Mouse (Mus musculus) megakaryocyte, embryonic 14.5 days (primary cell): ENCODE results near the gene Ctc1.

ENCODE experiments used
- FLI1 ChIP-seq: IDR thresholded peaks from 2 replicates; pipeline ENCODE4 v1.6.1; 2012; ENCODE audit warnings: low read length, inconsistent platforms, mixed read lengths
- GATA1 ChIP-seq: IDR thresholded peaks from 3 replicates; pipeline ENCODE4 v1.6.1; 2012; ENCODE audit warnings: mixed read lengths, low read length, inconsistent platforms, borderline replicate concordance

GRCm38 (mm10) chr11:69048151-69048550 lies 32.4 kb downstream of the Ctc1 start:
- no peak for TF ChIP-seq GATA1
- no peak for TF ChIP-seq FLI1
